23 mouse cellular contexts compared by ENCODE assay signal in the genomic region with DNA sequence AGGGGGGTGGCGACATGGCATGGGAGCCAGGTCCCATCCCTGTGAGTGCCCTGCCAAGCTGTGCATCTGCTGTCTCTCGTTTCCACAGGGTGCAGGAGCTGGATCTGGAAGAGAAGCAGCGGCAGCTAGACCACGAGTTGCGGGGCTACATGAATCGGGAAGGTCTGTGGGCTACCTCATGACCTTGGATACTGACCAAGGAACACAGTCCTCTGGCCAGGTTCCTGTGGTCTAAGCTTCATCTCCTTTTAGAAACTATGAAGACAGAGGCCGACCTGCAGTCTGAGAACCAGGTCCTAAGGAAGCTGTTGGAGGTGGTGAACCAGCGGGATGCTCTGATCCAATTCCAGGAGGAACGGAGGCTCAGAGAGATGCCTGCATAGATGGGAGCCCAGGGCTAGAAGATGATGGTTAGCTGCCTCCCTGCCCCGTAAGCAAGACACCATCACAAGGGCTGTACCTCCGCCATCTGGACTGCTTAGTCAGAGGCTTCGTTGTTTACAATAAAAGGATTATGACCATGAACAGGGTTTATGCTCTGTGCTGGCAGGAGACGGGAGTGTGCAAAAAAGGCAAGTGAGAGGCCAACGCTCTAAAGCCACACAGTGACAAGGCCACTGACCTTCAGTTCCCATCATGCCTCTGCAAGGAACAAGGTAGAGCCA. TPM values are rescaled to one million over a fixed set of nuclear protein-coding genes. Genes with fewer than 3 reads are reported as not detected.
DNase-seq lines count a peak whose midpoint lies in the region; ATAC-seq and TF ChIP-seq lines count a peak whose summit lies in the region.
"Had no signal": no experiment of that assay in that cellular context is flagged by ENCODE, and none has a peak within 500 bp of the region (broad histone marks: within the 10 kb centered on the region; RNA-seq: fewer than 3 reads in every experiment).

No protein-coding gene starts in this region.

- peaks cover 67% of the 10 kb centered on the region for H3K36me3 ChIP-seq in forebrain, embryonic 13.5 days (ENCODE audit: poor library complexity, severe bottlenecking)
- peaks cover 72% of the 10 kb centered on the region for H3K36me3 ChIP-seq in forebrain, embryonic 10.5 days (replicated peaks)
- peaks cover 13% of the 10 kb centered on the region for H3K36me3 ChIP-seq in midbrain, embryonic 11.5 days (ENCODE audit: control insufficient read depth, insufficient read depth, low read length)
- no peaks in the 10 kb centered on the region for H3K36me3 ChIP-seq in midbrain, embryonic 15.5 days (replicated peaks)
- peaks cover 28% of the 10 kb centered on the region for H3K36me3 ChIP-seq in stomach, postnatal 0 days (ENCODE audit: control insufficient read depth, insufficient read depth, low read length)
- H3K36me3 ChIP-seq: hindbrain, embryonic 15.5 days had no signal

- no peak overlapping the region for H3K4me3 ChIP-seq in forebrain, embryonic 13.5 days
- no peak overlapping the region for H3K4me3 ChIP-seq in forebrain, embryonic 10.5 days
- H3K4me3 ChIP-seq in midbrain, embryonic 11.5 days (ENCODE audit: low read depth, low read length), result no peak overlapping the region
- no peak overlapping the region for H3K4me3 ChIP-seq in midbrain, embryonic 15.5 days
- no peak overlapping the region for H3K4me3 ChIP-seq in stomach, postnatal 0 days (ENCODE audit: low read depth, low read length)
- H3K4me3 ChIP-seq: embryonic facial prominence, embryonic 12.5 days; embryonic facial prominence, embryonic 15.5 days; forebrain, embryonic 12.5 days; gastrocnemius, adult 2 months; heart, embryonic 13.5 days; hindbrain, embryonic 12.5 days; hindbrain, embryonic 15.5 days had no signal

- no peaks in the 10 kb centered on the region for H3K9me3 ChIP-seq in forebrain, embryonic 13.5 days (replicated peaks)
- H3K9me3 ChIP-seq in forebrain, embryonic 10.5 days, result no peaks in the 10 kb centered on the region
- no peaks in the 10 kb centered on the region for H3K9me3 ChIP-seq in midbrain, embryonic 11.5 days (ENCODE audit: control insufficient read depth, low read length)
- H3K9me3 ChIP-seq in midbrain, embryonic 15.5 days, result no peaks in the 10 kb centered on the region
- H3K9me3 ChIP-seq in stomach, postnatal 0 days (ENCODE audit: control insufficient read depth, low read length), result no peaks in the 10 kb centered on the region
- H3K9me3 ChIP-seq: embryonic facial prominence, embryonic 12.5 days; embryonic facial prominence, embryonic 15.5 days; forebrain, embryonic 12.5 days; G1E; heart, embryonic 13.5 days; hindbrain, embryonic 12.5 days; hindbrain, embryonic 15.5 days had no signal

- no peak overlapping the region for H3K4me2 ChIP-seq in forebrain, embryonic 13.5 days
- no peak overlapping the region for H3K4me2 ChIP-seq in midbrain, embryonic 11.5 days
- no peak overlapping the region for H3K4me2 ChIP-seq in midbrain, embryonic 15.5 days
- no peak overlapping the region for H3K4me2 ChIP-seq in stomach, postnatal 0 days (replicated peaks; ENCODE audit: low read depth)
- H3K4me2 ChIP-seq: embryonic facial prominence, embryonic 12.5 days; embryonic facial prominence, embryonic 15.5 days; forebrain, embryonic 12.5 days; heart, embryonic 13.5 days; hindbrain, embryonic 12.5 days; hindbrain, embryonic 15.5 days had no signal

- DNase-seq in forebrain, embryonic 10.5 days (ENCODE audit: extremely low spot score, low spot score), result no peak
- DNase-seq in midbrain, embryonic 11.5 days (ENCODE audit: low spot score, missing footprints), result no peak
- DNase-seq in 3T3-L1 (ENCODE audit: low read depth, low spot score), result peak; percentile 68
- DNase-seq in stomach, postnatal 0 days (ENCODE audit: low spot score), result no peak
- no peak for DNase-seq in frontal cortex, postnatal 14 days (ENCODE audit: low spot score in 2 of 2)
- DNase-seq: adrenal gland, adult 2 months; B cell, adult 2 months; cerebellum, adult 11 months; gastrocnemius, adult 2 months; gastrocnemius, postnatal 14 days; heart, adult 18-20 months had no signal

- no peaks in the 10 kb centered on the region for H3K27me3 ChIP-seq in forebrain, embryonic 13.5 days
- no peaks in the 10 kb centered on the region for H3K27me3 ChIP-seq in forebrain, embryonic 10.5 days (ENCODE audit: poor library complexity, severe bottlenecking)
- no peaks in the 10 kb centered on the region for H3K27me3 ChIP-seq in midbrain, embryonic 11.5 days (ENCODE audit: control insufficient read depth, insufficient read depth, low read length)
- H3K27me3 ChIP-seq in midbrain, embryonic 15.5 days (replicated peaks), result no peaks in the 10 kb centered on the region; the same call in 1 of the 2 replicates
- no peaks in the 10 kb centered on the region for H3K27me3 ChIP-seq in stomach, postnatal 0 days (ENCODE audit: control insufficient read depth, insufficient read depth, low read length)
- H3K27me3 ChIP-seq: CH12.LX; embryonic facial prominence, embryonic 12.5 days; embryonic facial prominence, embryonic 15.5 days; forebrain, embryonic 12.5 days; heart, embryonic 13.5 days; hindbrain, embryonic 15.5 days had no signal

- H3K27ac ChIP-seq in forebrain, embryonic 13.5 days, result no peak overlapping the region
- H3K27ac ChIP-seq in forebrain, embryonic 10.5 days, result no peak overlapping the region
- 0 out of 2 replicates have a peak overlapping the region, but pooled peaks have one; percentile 8 for H3K27ac ChIP-seq in midbrain, embryonic 11.5 days (ENCODE audit: low read depth, low read length)
- H3K27ac ChIP-seq in midbrain, embryonic 15.5 days, result no peak overlapping the region
- H3K27ac ChIP-seq in stomach, postnatal 0 days (replicated peaks), result peak overlapping the region; percentile 56
- H3K27ac ChIP-seq: embryonic facial prominence, embryonic 12.5 days; embryonic facial prominence, embryonic 15.5 days; forebrain, embryonic 12.5 days; gastrocnemius, adult 2 months; heart, embryonic 13.5 days; hindbrain, embryonic 12.5 days; hindbrain, embryonic 15.5 days had no signal

- ATAC-seq in forebrain, embryonic 13.5 days, result no peak
- no peak for ATAC-seq in midbrain, embryonic 11.5 days (ENCODE audit: low FRiP score)
- no peak for ATAC-seq in midbrain, embryonic 15.5 days (replicated peaks)
- no peak for ATAC-seq in stomach, postnatal 0 days (ENCODE audit: low FRiP score, low TSS enrichment)
- ATAC-seq: forebrain, embryonic 16.5 days; intestine, postnatal 0 days had no signal

- no peak for TF ChIP-seq EP300 in stomach, postnatal 0 days (optimal IDR thresholded peaks at IDR 0.05)

- H3K4me1 ChIP-seq in forebrain, embryonic 13.5 days, result peaks cover 25% of the 10 kb centered on the region
- H3K4me1 ChIP-seq in forebrain, embryonic 10.5 days, result peaks cover 46% of the 10 kb centered on the region
- peaks cover 29% of the 10 kb centered on the region for H3K4me1 ChIP-seq in midbrain, embryonic 11.5 days (ENCODE audit: control insufficient read depth, insufficient read depth, low read length)
- H3K4me1 ChIP-seq in midbrain, embryonic 15.5 days, result peaks cover 18% of the 10 kb centered on the region
- peaks cover 13% of the 10 kb centered on the region; the same call in 1 of the 2 replicates for H3K4me1 ChIP-seq in stomach, postnatal 0 days (replicated peaks; ENCODE audit: control insufficient read depth, insufficient read depth)

- 83% methylated on average over 14 of the region's 14 CpGs for whole genome bisulfite sequencing in forebrain, embryonic 13.5 days
- 88% methylated on average over 14 of the region's 14 CpGs for WGBS in forebrain, embryonic 10.5 days
- WGBS in midbrain, embryonic 11.5 days, result 69% methylated on average over 14 of the region's 14 CpGs
- WGBS in midbrain, embryonic 15.5 days, result 68% methylated on average over 14 of the region's 14 CpGs
- 64% methylated on average over 14 of the region's 14 CpGs for WGBS in stomach, postnatal 0 days

- no peak for TF ChIP-seq CTCF in stomach, postnatal 0 days (IDR thresholded peaks at IDR 0.05; ENCODE audit: low read depth)

- H3K9ac ChIP-seq in forebrain, embryonic 13.5 days, result 0 out of 2 replicates have a peak overlapping the region, but pooled peaks have one; percentile 12
- H3K9ac ChIP-seq in midbrain, embryonic 11.5 days (ENCODE audit: low read length), result no peak overlapping the region
- no peak overlapping the region for H3K9ac ChIP-seq in midbrain, embryonic 15.5 days
- H3K9ac ChIP-seq in stomach, postnatal 0 days (ENCODE audit: low read length), result no peak overlapping the region
- H3K9ac ChIP-seq: embryonic facial prominence, embryonic 12.5 days; embryonic facial prominence, embryonic 15.5 days; forebrain, embryonic 12.5 days; heart, embryonic 13.5 days; hindbrain, embryonic 12.5 days; hindbrain, embryonic 15.5 days had no signal

RNA-seq across cellular contexts. Expression of gene Smpd2, which starts 3.5 kb away (rescaled TPM):
- 40.6 and 49.8 TPM in 2 replicates for polyA plus RNA-seq in forebrain, embryonic 13.5 days (2015; fragmentation: Nextera tagmentation; extraction: Ambion mirVana)
- polyA plus RNA-seq in forebrain, embryonic 10.5 days (2016; fragmentation: Nextera tagmentation; extraction: Ambion mirVana), result 64.7 and 65.6 TPM in 2 replicates
- polyA plus RNA-seq in midbrain, embryonic 11.5 days (2014; fragmentation: Nextera tagmentation; extraction: Ambion mirVana), result 50.7 and 60.0 TPM in 2 replicates
- polyA plus RNA-seq in midbrain, embryonic 15.5 days (2015; fragmentation: Nextera tagmentation; extraction: Ambion mirVana), result 38.8 and 41.6 TPM in 2 replicates
- 51.5 and 52.9 TPM in 2 replicates for polyA plus RNA-seq in stomach, postnatal 0 days (2015; fragmentation: Nextera tagmentation; extraction: Ambion mirVana)

RNA-seq across cellular contexts. Expression of gene Ppil6, which starts 3.6 kb away (rescaled TPM):
- polyA plus RNA-seq in forebrain, embryonic 13.5 days (2015; fragmentation: Nextera tagmentation; extraction: Ambion mirVana), result 1.8 and 1.9 TPM in 2 replicates
- 0.71 and 1.8 TPM in 2 replicates for polyA plus RNA-seq in forebrain, embryonic 10.5 days (2016; fragmentation: Nextera tagmentation; extraction: Ambion mirVana)
- 0.66 and 0.85 TPM in 2 replicates for polyA plus RNA-seq in midbrain, embryonic 11.5 days (2014; fragmentation: Nextera tagmentation; extraction: Ambion mirVana)
- 3.2 and 3.3 TPM in 2 replicates for polyA plus RNA-seq in midbrain, embryonic 15.5 days (2015; fragmentation: Nextera tagmentation; extraction: Ambion mirVana)
- polyA plus RNA-seq in stomach, postnatal 0 days (2015; fragmentation: Nextera tagmentation; extraction: Ambion mirVana), result 2.4 and 2.5 TPM in 2 replicates

RNA-seq across cellular contexts. Expression of gene Mical1, which starts 10.5 kb away (rescaled TPM):
- 35.9 and 41.9 TPM in 2 replicates for polyA plus RNA-seq in forebrain, embryonic 13.5 days (2015; fragmentation: Nextera tagmentation; extraction: Ambion mirVana)
- polyA plus RNA-seq in forebrain, embryonic 10.5 days (2016; fragmentation: Nextera tagmentation; extraction: Ambion mirVana), result 48.3 and 50.0 TPM in 2 replicates
- polyA plus RNA-seq in midbrain, embryonic 11.5 days (2014; fragmentation: Nextera tagmentation; extraction: Ambion mirVana), result 34.0 and 36.6 TPM in 2 replicates
- 19.6 and 21.5 TPM in 2 replicates for polyA plus RNA-seq in midbrain, embryonic 15.5 days (2015; fragmentation: Nextera tagmentation; extraction: Ambion mirVana)
- polyA plus RNA-seq in stomach, postnatal 0 days (2015; fragmentation: Nextera tagmentation; extraction: Ambion mirVana), result 23.0 and 25.9 TPM in 2 replicates

RNA-seq across cellular contexts. Expression of gene Cd164, which starts 32.6 kb away (rescaled TPM):
- polyA plus RNA-seq in forebrain, embryonic 13.5 days (2015; fragmentation: Nextera tagmentation; extraction: Ambion mirVana), result 78.2 and 81.7 TPM in 2 replicates
- polyA plus RNA-seq in forebrain, embryonic 10.5 days (2016; fragmentation: Nextera tagmentation; extraction: Ambion mirVana), result 125 and 129 TPM in 2 replicates
- 112 and 126 TPM in 2 replicates for polyA plus RNA-seq in midbrain, embryonic 11.5 days (2014; fragmentation: Nextera tagmentation; extraction: Ambion mirVana)
- polyA plus RNA-seq in midbrain, embryonic 15.5 days (2015; fragmentation: Nextera tagmentation; extraction: Ambion mirVana), result 43.8 and 48.7 TPM in 2 replicates
- polyA plus RNA-seq in stomach, postnatal 0 days (2015; fragmentation: Nextera tagmentation; extraction: Ambion mirVana), result 112 and 116 TPM in 2 replicates

RNA-seq across cellular contexts. Expression of gene Zbtb24, which starts 36.5 kb away (rescaled TPM):
- 19.1 and 19.8 TPM in 2 replicates for polyA plus RNA-seq in forebrain, embryonic 13.5 days (2015; fragmentation: Nextera tagmentation; extraction: Ambion mirVana)
- 16.0 and 17.7 TPM in 2 replicates for polyA plus RNA-seq in forebrain, embryonic 10.5 days (2016; fragmentation: Nextera tagmentation; extraction: Ambion mirVana)
- 19.1 TPM in 2 replicates for polyA plus RNA-seq in midbrain, embryonic 11.5 days (2014; fragmentation: Nextera tagmentation; extraction: Ambion mirVana)
- polyA plus RNA-seq in midbrain, embryonic 15.5 days (2015; fragmentation: Nextera tagmentation; extraction: Ambion mirVana), result 19.8 and 22.3 TPM in 2 replicates
- 8.6 and 9.8 TPM in 2 replicates for polyA plus RNA-seq in stomach, postnatal 0 days (2015; fragmentation: Nextera tagmentation; extraction: Ambion mirVana)

Comparison
In these comparisons a context has a peak if more than half of its experiments do, and no peak if none do; other contexts are left out.
1. H3K27ac ChIP-seq: peak in midbrain, embryonic 11.5 days (single experiment) and stomach, postnatal 0 days (single experiment); none in forebrain, embryonic 13.5 days (single experiment), forebrain, embryonic 10.5 days (single experiment) and midbrain, embryonic 15.5 days (single experiment).